Mouse (Mus musculus) liver, postnatal 0 days (tissue): ENCODE data around the gene Mtcl1.

Source experiments
- CTCF ChIP-seq: sonication (generic); IDR thresholded peaks from 2 replicates; pipeline ENCODE4 v1.5.1; 2016; ENCODE audit warnings: antibody characterized with exemption, low read depth
- EP300 ChIP-seq: IDR thresholded peaks from 2 replicates; pipeline ENCODE4 v1.6.1; 2016; ENCODE audit warnings: antibody characterized with exemption, low read depth, mild to moderate bottlenecking

GRCm38 (mm10) chr17:66449460-66450341 lies at the start of gene Mtcl1:
- no peak for TF ChIP-seq EP300
- no peak for TF ChIP-seq CTCF
